Mouse (Mus musculus) cerebral cortex, adult 2 months (tissue): ENCODE measurements around the gene Ntrk3.

Experiments
- whole genome bisulfite sequencing: fragments of 180-500 bp; shearing (Covaris S2); methylation state at CpG from one replicate; pipeline ENCODE4 v1.1.7; 2018; 5-methylcytosine and 5-hydroxymethylcytosine counted together

Ntrk3 gene

GRCm38 (mm10) chr7:78520243-78520927 is 217.4 kb downstream of the Ntrk3 start:
- WGBS, result 64% methylated on average over 9 of the region's 9 CpGs

GRCm38 (mm10) chr7:78519689-78520088 is 218.1 kb downstream of the Ntrk3 start:
- 40% methylated on average over 3 of the region's 3 CpGs for WGBS

- 53% methylated on average over 5 of the region's 5 CpGs for WGBS
Measured at GRCm38 (mm10) chr7:78518760-78519363, 218.9 kb downstream of the Ntrk3 start.

GRCm38 (mm10) chr7:78515042-78515609 is 222.7 kb downstream of the Ntrk3 start:
- WGBS, result 77% methylated on average over 7 of the region's 7 CpGs

- WGBS, result 41% methylated on average over 2 of the region's 2 CpGs
Measured at GRCm38 (mm10) chr7:78507032-78507611, 230.7 kb downstream of the Ntrk3 start.

- 46% methylated on average over 5 of the region's 5 CpGs for WGBS
Measured at GRCm38 (mm10) chr7:78500863-78501262, 236.9 kb downstream of the Ntrk3 start.

- 47% methylated on average over 1 of the region's 1 CpGs for WGBS
Measured at GRCm38 (mm10) chr7:78499970-78500369, 237.8 kb downstream of the Ntrk3 start.

- 31% methylated on average over 4 of the region's 4 CpGs for WGBS
Measured at GRCm38 (mm10) chr7:78498356-78498755, 239.5 kb downstream of the Ntrk3 start.

GRCm38 (mm10) chr7:78497819-78498218 is 240.0 kb downstream of the Ntrk3 start:
- WGBS, result 52% methylated on average over 7 of the region's 7 CpGs

GRCm38 (mm10) chr7:78493591-78493990 is 244.2 kb downstream of the Ntrk3 start:
- WGBS, result 82% methylated on average over 7 of the region's 7 CpGs

- 51% methylated on average over 7 of the region's 7 CpGs for WGBS
Measured at GRCm38 (mm10) chr7:78491176-78491575, 246.6 kb downstream of the Ntrk3 start.

- WGBS, result 81% methylated on average over 2 of the region's 2 CpGs
Measured at GRCm38 (mm10) chr7:78484290-78484689, 253.5 kb downstream of the Ntrk3 start.

- 79% methylated on average over 3 of the region's 3 CpGs for WGBS
Measured at GRCm38 (mm10) chr7:78483729-78484128, 254.1 kb downstream of the Ntrk3 start.

GRCm38 (mm10) chr7:78483061-78483460 is 254.8 kb downstream of the Ntrk3 start:
- WGBS, result 47% methylated on average over 2 of the region's 2 CpGs

- WGBS, result 47% methylated on average over 2 of the region's 2 CpGs
Measured at GRCm38 (mm10) chr7:78478881-78479280, 258.9 kb downstream of the Ntrk3 start.

- WGBS, result 68% methylated on average over 4 of the region's 4 CpGs
Measured at GRCm38 (mm10) chr7:78471755-78472154, 266.1 kb downstream of the Ntrk3 start.

- 68% methylated on average over 1 of the region's 1 CpGs for WGBS
Measured at GRCm38 (mm10) chr7:78471270-78471669, 266.5 kb downstream of the Ntrk3 start.

GRCm38 (mm10) chr7:78462605-78463004 is 275.2 kb downstream of the Ntrk3 start:
- WGBS, result 79% methylated on average over 5 of the region's 5 CpGs

- 51% methylated on average over 1 of the region's 1 CpGs for WGBS
Measured at GRCm38 (mm10) chr7:78459021-78459420, 278.8 kb downstream of the Ntrk3 start.

GRCm38 (mm10) chr7:78451666-78452065 is 286.1 kb downstream of the Ntrk3 start:
- 92% methylated on average over 2 of the region's 2 CpGs for WGBS

GRCm38 (mm10) chr7:78449909-78450592 is 287.8 kb downstream of the Ntrk3 start:
- WGBS, result 47% methylated on average over 6 of the region's 6 CpGs

GRCm38 (mm10) chr7:78448841-78449240 is 289.0 kb downstream of the Ntrk3 start:
- WGBS, result 74% methylated on average over 2 of the region's 2 CpGs
